Comparison of ENCODE assay signal across 7 mouse cellular contexts in genomic region chr15:85583024-85583423, GRCm38 (mm10). TPM values are rescaled to one million over a fixed set of nuclear protein-coding genes. Genes with fewer than 3 reads are reported as not detected.
A peak's percentile ranks its signal among the peaks of the same experiment; 100 is the strongest.
DNase-seq lines count a peak whose midpoint lies in the region; ATAC-seq and TF ChIP-seq lines count a peak whose summit lies in the region.

No protein-coding gene starts in this region.

- H3K9me3 ChIP-seq in intestine, embryonic 14.5 days (ENCODE audit: control insufficient read depth, low read length) = peaks cover 3% of the 10 kb centered on the region; the same call in 1 of the 2 replicates
- H3K9me3 ChIP-seq in midbrain, embryonic 12.5 days = no peaks in the 10 kb centered on the region

- no peaks in the 10 kb centered on the region for H3K36me3 ChIP-seq in intestine, embryonic 14.5 days (ENCODE audit: control insufficient read depth, insufficient read depth, low read length)
- H3K36me3 ChIP-seq in midbrain, embryonic 12.5 days = no peaks in the 10 kb centered on the region

- no peak overlapping the region for H3K9ac ChIP-seq in intestine, embryonic 14.5 days (ENCODE audit: low read length)
- H3K9ac ChIP-seq in midbrain, embryonic 12.5 days (replicated peaks) = no peak overlapping the region

- ATAC-seq in common myeloid progenitor, adult 5-6 weeks (replicated peaks; ENCODE audit: low read depth, poor library complexity, severe bottlenecking) = peak; percentile 93
- peak; percentile 84; the same call in 1 of the 2 replicates for ATAC-seq in intestine, embryonic 14.5 days (replicated peaks; ENCODE audit: low FRiP score, low TSS enrichment, low read depth)
- ATAC-seq in midbrain, embryonic 12.5 days (ENCODE audit: low FRiP score, low read depth) = peak; percentile 67

- DNase-seq in adrenal gland, adult 18-20 months (ENCODE audit: low spot score in 2 of 2) = peak; percentile 64 to 71
- DNase-seq in gastrocnemius, adult 2 months = peak; percentile 86
- DNase-seq in intestine, embryonic 14.5 days (ENCODE audit: low spot score) = peak; percentile 89
- DNase-seq in left cerebral cortex, postnatal 10 days (ENCODE audit: extremely low spot score in 1 of 2, low spot score in 2 of 2) = peak; percentile 79 to 88
- DNase-seq in spleen, adult 18-20 months = peak; percentile 12 to 40

- H3K27ac ChIP-seq in gastrocnemius, adult 2 months = no peak overlapping the region
- H3K27ac ChIP-seq in intestine, embryonic 14.5 days (ENCODE audit: low read depth) = no peak overlapping the region
- no peak overlapping the region for H3K27ac ChIP-seq in midbrain, embryonic 12.5 days (replicated peaks)

- H3K4me3 ChIP-seq in gastrocnemius, adult 2 months = no peak overlapping the region
- H3K4me3 ChIP-seq in intestine, embryonic 14.5 days (ENCODE audit: low read depth, low read length) = no peak overlapping the region
- H3K4me3 ChIP-seq in midbrain, embryonic 12.5 days = peak overlapping the region; percentile 77

- H3K27me3 ChIP-seq in intestine, embryonic 14.5 days (replicated peaks; ENCODE audit: control insufficient read depth, insufficient read depth, low read length) = peaks cover 66% of the 10 kb centered on the region
- peaks cover 78% of the 10 kb centered on the region for H3K27me3 ChIP-seq in midbrain, embryonic 12.5 days

- intact Hi-C loops in gastrocnemius, adult 2 months (cut with DNase I) = loop anchor here (1.0 to 10.0 kb wide), 4 partner anchors 106 to 428 kb away; no protein-coding TSS in a partner anchor
- intact Hi-C loops in left cerebral cortex, postnatal 10 days (cut with DNase I) = loop anchor here (1.0 to 5.0 kb wide), 5 partner anchors 106 to 431 kb away; no protein-coding TSS in a partner anchor

- peak; percentile 78 for TF ChIP-seq CTCF in gastrocnemius, adult 2 months (IDR thresholded peaks at IDR 0.05)

- no peak overlapping the region for H3K4me2 ChIP-seq in intestine, embryonic 14.5 days (ENCODE audit: low read length)
- H3K4me2 ChIP-seq in midbrain, embryonic 12.5 days (replicated peaks) = peak overlapping the region; percentile 94

- H3K4me1 ChIP-seq in intestine, embryonic 14.5 days (replicated peaks; ENCODE audit: control insufficient read depth, insufficient read depth, low read length) = peaks cover 5% of the 10 kb centered on the region; the same call in 1 of the 2 replicates
- H3K4me1 ChIP-seq in midbrain, embryonic 12.5 days = peaks cover 37% of the 10 kb centered on the region

- WGBS in intestine, embryonic 14.5 days = 1% methylated on average over 8 of the region's 8 CpGs
- 3% methylated on average over 8 of the region's 8 CpGs for WGBS in midbrain, embryonic 12.5 days

RNA-seq across cellular contexts. Expression of gene Wnt7b, which starts 0.8 kb away (rescaled TPM):
- under 1 TPM; 0.48 to 0.50 TPM for total RNA-seq in adrenal gland, adult 18-20 months (2021)
- not detected in 2 replicates for total RNA-seq in common myeloid progenitor, adult 5-6 weeks (2017)
- total RNA-seq in gastrocnemius, adult 2 months (2021) = not detected
- polyA plus RNA-seq in intestine, embryonic 14.5 days (2014; fragmentation: Nextera tagmentation; extraction: Ambion mirVana) = 0.42 and 2.2 TPM in 2 replicates
- 10 to 100 TPM; 44.4 to 52.6 TPM for total RNA-seq in left cerebral cortex, postnatal 10 days (2021)
- 68.3 and 86.4 TPM in 2 replicates for polyA plus RNA-seq in midbrain, embryonic 12.5 days (2016; fragmentation: Nextera tagmentation; extraction: Ambion mirVana)

Comparison
In these comparisons a context has a peak if more than half of its experiments do, and no peak if none do; other contexts are left out.
1. DNase-seq: peak in every context shown above with its lines; median percentile 89 in intestine, embryonic 14.5 days; 86 in gastrocnemius, adult 2 months; 84 in left cerebral cortex, postnatal 10 days; 68 in adrenal gland, adult 18-20 months; 26 in spleen, adult 18-20 months.
2. RNA of gene Wnt7b, which starts 0.8 kb away (total RNA-seq): 44.4 to 52.6 TPM in left cerebral cortex, postnatal 10 days; 0.48 to 0.50 TPM in adrenal gland, adult 18-20 months, not detected in common myeloid progenitor, adult 5-6 weeks and not detected in gastrocnemius, adult 2 months; every median in the first group is over 10 times any median in the second.
3. Peak in every context shown above with its lines, with median percentiles within 50 percentile points of each other: ATAC-seq.